Mouse (Mus musculus): ENCODE data around the gene Spsb1. TPM values are rescaled to one million over a fixed set of nuclear protein-coding genes. Genes with fewer than 3 reads are reported as not detected.
A peak's percentile ranks its signal among the peaks of the same experiment; 100 is the strongest.

Spsb1 gene
- polyA plus RNA-seq, 1 experiment from 2014 or later = 9.5 TPM

DNA sequence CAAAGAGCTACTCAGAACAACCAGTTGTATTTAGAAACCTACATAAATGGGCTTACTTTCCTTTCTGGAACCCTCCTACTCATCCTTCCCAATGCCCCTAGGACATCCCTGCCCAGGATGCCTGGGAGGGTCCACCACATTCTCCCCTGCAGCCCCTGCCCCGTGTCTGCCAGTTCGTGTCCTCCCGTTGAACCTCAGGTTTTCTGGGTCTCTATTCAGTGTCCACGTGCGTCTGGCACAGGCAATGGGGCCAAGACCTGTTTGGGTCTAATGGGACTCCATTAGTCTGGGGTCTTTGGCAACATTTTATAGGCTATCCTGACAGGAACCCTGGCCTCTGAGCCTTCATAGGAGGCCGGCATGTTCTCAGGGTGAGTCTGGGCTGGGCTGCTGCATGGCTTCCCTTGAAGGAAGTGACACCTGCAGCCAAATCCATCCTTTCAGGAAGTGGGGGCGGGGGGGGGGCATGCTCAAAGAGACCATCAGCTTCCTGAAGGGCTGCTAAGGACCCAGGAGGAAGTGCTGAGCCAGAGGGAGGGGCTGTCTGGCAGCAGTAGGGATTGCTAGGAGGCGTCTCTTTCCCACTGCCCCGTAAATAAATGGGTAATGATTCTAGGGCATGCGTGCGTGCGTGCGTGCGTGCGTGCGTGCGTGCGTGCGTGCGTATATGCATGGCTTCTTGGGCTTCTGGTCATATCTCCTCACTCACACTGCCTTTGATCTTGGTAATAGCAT, 65.9 kb downstream of the Spsb1 start:
- Histone ChIP-seq H3K9ac (no peak overlapping the region), H3K36me3 (no peaks in the 10 kb centered on the region), H3K9me3 (no peaks in the 10 kb centered on the region), H3K4me3 (no peak overlapping the region), H3K27ac (replicated peaks) (peak overlapping the region; percentile 52; the same call in 1 of the 2 replicates), H3K4me2 (no peak overlapping the region), H3K4me1 (replicated peaks) (peaks cover 51% of the 10 kb centered on the region), H3K27me3 (no peaks in the 10 kb centered on the region)
- 76% methylated on average over 20 of the region's 20 CpGs for WGBS
- ATAC-seq (ENCODE audit: low read depth) = no peak

- Histone ChIP-seq H3K4me2 (no peak overlapping the region), H3K4me3 (no peak overlapping the region), H3K27ac (replicated peaks) (no peak overlapping the region), H3K9me3 (no peaks in the 10 kb centered on the region), H3K9ac (no peak overlapping the region), H3K27me3 (no peaks in the 10 kb centered on the region), H3K36me3 (no peaks in the 10 kb centered on the region), H3K4me1 (replicated peaks) (peaks cover 43% of the 10 kb centered on the region)
- ATAC-seq (ENCODE audit: low read depth) = no peak
- 86% methylated on average over 5 of the region's 5 CpGs for WGBS
Observed at GRCm38 (mm10) chr4:149888156-149888555, 66.7 kb downstream of the Spsb1 start.

DNA sequence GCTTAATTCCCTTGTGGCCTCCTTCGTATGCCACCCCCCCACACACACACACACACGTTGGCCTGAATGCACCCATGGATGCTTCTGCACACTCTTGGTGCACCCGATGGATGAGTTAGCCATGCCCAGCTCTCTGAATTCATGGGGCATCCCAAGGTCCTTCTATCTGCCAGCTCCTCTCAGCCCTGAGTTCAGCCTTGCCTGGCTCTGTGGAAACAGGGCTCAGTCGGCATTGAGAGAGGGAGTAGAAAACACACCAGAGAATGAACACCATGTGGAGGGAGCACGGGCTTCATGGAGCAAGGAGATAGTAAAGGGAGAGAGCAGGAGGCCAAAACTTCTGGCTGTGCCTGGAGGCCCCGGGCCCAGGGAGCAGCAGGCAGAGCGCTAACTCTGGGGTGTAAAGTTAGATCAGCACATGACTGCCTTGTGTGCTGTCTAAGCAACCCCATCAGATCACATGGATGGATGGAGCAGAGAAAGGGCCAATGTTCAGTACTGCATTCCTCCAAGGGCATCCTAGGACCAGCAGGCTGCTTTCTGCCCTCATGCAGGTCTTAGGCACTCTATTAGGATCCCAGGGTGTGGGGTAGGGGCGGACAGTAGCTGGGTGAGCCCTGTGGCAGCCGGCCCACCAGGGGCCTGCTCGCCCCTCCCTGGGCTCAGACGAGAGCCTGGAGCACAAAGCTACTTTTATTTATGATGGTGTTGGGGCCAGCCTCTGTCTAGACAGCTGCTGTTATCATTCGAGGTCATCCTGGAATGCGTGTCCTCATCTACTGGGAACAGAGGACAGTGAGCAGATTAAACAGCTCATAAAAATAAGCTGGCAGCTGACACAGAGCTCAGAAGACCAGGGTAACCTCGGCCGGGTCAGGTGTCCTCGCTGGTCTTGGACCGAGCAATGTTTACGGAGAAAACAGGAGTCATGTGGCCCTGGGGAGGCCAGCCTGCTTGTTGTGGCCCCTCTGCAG, 68.3 kb downstream of the Spsb1 start:
- no peak overlapping the region for H3K9ac ChIP-seq
- no peak overlapping the region for H3K4me3 ChIP-seq
- no peaks in the 10 kb centered on the region for H3K9me3 ChIP-seq
- no peaks in the 10 kb centered on the region for H3K36me3 ChIP-seq
- ATAC-seq (ENCODE audit: low read depth) = peak; percentile 41; the same call in 1 of the 2 replicates
- no peak overlapping the region for H3K4me2 ChIP-seq
- 39% methylated on average over 18 of the region's 18 CpGs for WGBS
- H3K27me3 ChIP-seq = no peaks in the 10 kb centered on the region
- peak overlapping the region; percentile 62 for H3K27ac ChIP-seq (replicated peaks)
- H3K4me1 ChIP-seq (replicated peaks) = peaks cover 36% of the 10 kb centered on the region

GRCm38 (mm10) chr4:149883990-149884389, 70.9 kb downstream of the Spsb1 start:
- no peak overlapping the region for H3K27ac ChIP-seq (replicated peaks)
- WGBS = 81% methylated on average over 10 of the region's 10 CpGs
- no peak for ATAC-seq (ENCODE audit: low read depth)

DNA sequence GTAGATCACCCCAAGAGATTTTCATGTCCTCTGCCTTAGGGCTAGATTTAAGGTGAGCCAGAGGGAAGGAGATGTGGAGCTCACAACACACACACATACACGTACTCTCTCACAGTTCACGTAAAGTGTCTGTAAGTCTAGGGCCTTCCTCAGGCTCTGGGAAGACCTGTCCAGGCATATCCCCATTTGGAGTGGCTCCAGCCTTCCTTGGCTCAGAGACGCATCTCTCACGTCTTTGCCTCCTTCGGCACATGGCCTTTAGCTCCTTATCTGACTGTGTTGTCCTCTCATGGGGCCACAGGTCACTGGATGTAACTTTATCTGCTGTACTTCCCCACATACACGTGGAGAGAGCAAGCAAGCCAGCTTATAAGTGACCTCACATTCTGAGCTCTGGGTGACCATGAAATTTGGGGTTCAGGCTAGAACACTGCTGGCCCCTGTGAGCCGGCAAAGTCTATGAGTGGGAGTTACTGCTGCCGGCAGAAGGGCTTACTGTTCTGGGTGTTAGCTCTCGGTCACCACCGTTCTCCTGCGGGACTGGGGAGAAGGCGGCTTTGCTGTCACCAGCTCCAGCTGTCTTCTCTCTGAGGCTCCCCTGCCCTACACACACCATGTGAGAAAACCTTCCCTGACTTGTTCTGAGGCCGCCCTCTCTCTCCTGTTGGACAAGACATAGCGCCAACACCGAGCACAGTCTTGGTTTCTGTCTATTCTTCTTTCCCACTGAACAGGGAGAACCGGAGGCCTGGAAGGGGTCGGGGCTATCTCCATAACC, 72.5 kb downstream of the Spsb1 start:
- H3K4me3 ChIP-seq = no peak overlapping the region
- WGBS = 86% methylated on average over 17 of the region's 17 CpGs
- no peaks in the 10 kb centered on the region for H3K9me3 ChIP-seq

More at GRCm38 (mm10) chr4:149883990-149884389, 70.9 kb downstream of the Spsb1 start:
- no peak overlapping the region for H3K4me3 ChIP-seq
- H3K9ac ChIP-seq = no peak overlapping the region
- H3K27me3 ChIP-seq = no peaks in the 10 kb centered on the region
- H3K9me3 ChIP-seq = no peaks in the 10 kb centered on the region
- peaks cover 12% of the 10 kb centered on the region for H3K4me1 ChIP-seq (replicated peaks)
- no peak overlapping the region for H3K4me2 ChIP-seq
- no peaks in the 10 kb centered on the region for H3K36me3 ChIP-seq

GRCm38 (mm10) chr4:149880908-149881307, 73.9 kb downstream of the Spsb1 start:
- Histone ChIP-seq H3K4me2 (no peak overlapping the region), H3K27ac (replicated peaks) (no peak overlapping the region), H3K36me3 (no peaks in the 10 kb centered on the region), H3K9me3 (no peaks in the 10 kb centered on the region), H3K27me3 (no peaks in the 10 kb centered on the region), H3K4me3 (no peak overlapping the region), H3K9ac (no peak overlapping the region), H3K4me1 (replicated peaks) (peaks cover 28% of the 10 kb centered on the region)
- WGBS = 79% methylated on average over 5 of the region's 5 CpGs
- ATAC-seq (ENCODE audit: low read depth) = no peak

More for the DNA sequence above, 72.5 kb downstream of the Spsb1 start:
- peaks cover 26% of the 10 kb centered on the region for H3K4me1 ChIP-seq (replicated peaks)
- no peak overlapping the region for H3K9ac ChIP-seq
- no peak overlapping the region for H3K4me2 ChIP-seq
- no peaks in the 10 kb centered on the region for H3K36me3 ChIP-seq
- H3K27ac ChIP-seq (replicated peaks) = no peak overlapping the region
- H3K27me3 ChIP-seq = no peaks in the 10 kb centered on the region
- ATAC-seq (ENCODE audit: low read depth) = no peak

DNA sequence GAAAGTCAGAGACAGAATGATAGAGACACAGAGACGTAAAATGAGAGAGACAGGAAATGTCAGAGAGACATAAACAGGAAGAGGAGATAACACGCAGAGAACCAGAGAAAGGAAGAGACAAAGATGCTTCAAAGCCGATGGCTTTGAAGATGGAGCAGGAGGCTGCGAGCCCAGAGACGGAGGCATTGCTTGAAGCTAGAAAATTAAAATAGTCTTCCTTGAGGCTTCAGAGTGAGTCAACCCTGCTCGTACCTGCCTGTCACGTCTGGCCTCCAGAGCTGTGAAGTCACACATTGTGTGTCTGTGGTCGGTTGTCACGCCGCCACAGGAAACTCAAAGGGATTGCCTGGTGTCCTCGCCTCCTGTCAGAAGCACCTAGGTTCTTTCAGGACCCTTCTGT, 74.9 kb downstream of the Spsb1 start:
- no peak overlapping the region for H3K9ac ChIP-seq
- H3K9me3 ChIP-seq = no peaks in the 10 kb centered on the region
- H3K36me3 ChIP-seq = no peaks in the 10 kb centered on the region
- WGBS = 86% methylated on average over 11 of the region's 11 CpGs
- H3K4me3 ChIP-seq = no peak overlapping the region
- ATAC-seq (ENCODE audit: low read depth) = no peak
- H3K27me3 ChIP-seq = no peaks in the 10 kb centered on the region
- no peak overlapping the region for H3K4me2 ChIP-seq
- H3K27ac ChIP-seq (replicated peaks) = no peak overlapping the region
- H3K4me1 ChIP-seq (replicated peaks) = peaks cover 37% of the 10 kb centered on the region

DNA sequence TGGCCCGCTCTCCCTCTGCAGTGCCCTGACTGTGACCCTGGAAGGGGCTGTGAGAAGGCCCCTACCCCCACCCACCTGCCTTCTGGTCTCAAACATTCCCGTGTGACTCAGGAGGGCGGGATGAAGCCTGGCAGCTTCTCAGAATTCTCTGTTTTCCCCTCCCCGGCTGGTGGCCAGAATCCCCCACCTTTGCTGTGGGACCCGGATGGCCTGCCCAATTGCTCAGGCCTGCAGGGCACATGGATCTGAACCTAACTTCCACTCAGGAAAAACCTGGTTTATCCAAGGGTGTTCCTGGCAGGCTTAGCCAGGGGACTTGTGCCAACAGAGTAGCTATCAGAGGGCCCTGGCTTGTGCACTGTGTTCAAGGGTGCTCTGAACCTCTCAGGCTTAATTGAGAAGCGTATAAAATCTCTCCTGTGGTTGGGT, 76.8 kb downstream of the Spsb1 start:
- no peak overlapping the region for H3K9ac ChIP-seq
- no peak for ATAC-seq (ENCODE audit: low read depth)

GRCm38 (mm10) chr4:149877202-149877601, 77.6 kb downstream of the Spsb1 start:
- Histone ChIP-seq H3K27ac (replicated peaks) (peak overlapping the region; percentile 64), H3K36me3 (no peaks in the 10 kb centered on the region), H3K4me1 (replicated peaks) (peaks cover 49% of the 10 kb centered on the region), H3K27me3 (no peaks in the 10 kb centered on the region), H3K4me2 (no peak overlapping the region), H3K4me3 (no peak overlapping the region), H3K9me3 (no peaks in the 10 kb centered on the region), H3K9ac (no peak overlapping the region)
- 47% methylated on average over 3 of the region's 3 CpGs for WGBS
- ATAC-seq (ENCODE audit: low read depth) = no peak

More for the DNA sequence above, 76.8 kb downstream of the Spsb1 start:
- Histone ChIP-seq H3K4me3 (no peak overlapping the region), H3K27me3 (no peaks in the 10 kb centered on the region), H3K9me3 (no peaks in the 10 kb centered on the region), H3K27ac (replicated peaks) (peak overlapping the region; percentile 64; the same call in 1 of the 2 replicates), H3K4me2 (no peak overlapping the region), H3K4me1 (replicated peaks) (peaks cover 49% of the 10 kb centered on the region), H3K36me3 (no peaks in the 10 kb centered on the region)
- WGBS = 51% methylated on average over 6 of the region's 6 CpGs

- H3K4me1 ChIP-seq (replicated peaks) = peaks cover 49% of the 10 kb centered on the region
- WGBS = 53% methylated on average over 6 of the region's 6 CpGs
- H3K27me3 ChIP-seq = no peaks in the 10 kb centered on the region
- H3K4me2 ChIP-seq = no peak overlapping the region
- H3K9ac ChIP-seq = no peak overlapping the region
- H3K9me3 ChIP-seq = no peaks in the 10 kb centered on the region
- no peak overlapping the region for H3K4me3 ChIP-seq
- ATAC-seq (ENCODE audit: low read depth) = 0 out of 2 replicates have a peak, but pooled peaks have one; percentile 15
- H3K36me3 ChIP-seq = no peaks in the 10 kb centered on the region
- H3K27ac ChIP-seq (replicated peaks) = peak overlapping the region; percentile 64
Observed at GRCm38 (mm10) chr4:149876761-149877160, 78.1 kb downstream of the Spsb1 start.

DNA sequence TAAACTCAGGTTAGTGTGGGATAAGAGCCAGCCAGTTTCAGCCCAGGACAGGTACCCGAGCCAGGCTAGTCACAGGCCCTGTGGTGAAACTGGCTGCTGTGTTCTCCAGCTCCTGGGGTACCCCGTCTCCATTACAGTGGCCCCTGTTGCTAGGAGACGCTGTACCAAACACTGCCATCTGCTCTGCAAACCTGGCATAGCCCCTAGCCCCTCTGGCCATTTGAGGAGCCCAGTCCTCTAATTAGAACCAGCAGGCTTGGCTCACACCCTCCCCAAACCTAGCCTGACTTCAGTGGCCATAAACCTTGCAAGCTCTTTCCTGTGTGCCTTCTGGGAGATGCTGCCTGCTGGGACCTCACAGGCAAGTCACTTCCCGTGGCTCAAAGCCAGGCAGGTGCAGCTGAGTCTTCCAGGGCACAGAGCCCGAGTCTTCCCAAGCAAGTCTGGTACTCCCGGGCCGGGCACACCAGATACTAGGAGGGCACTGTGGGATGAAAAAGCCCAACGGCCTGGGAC, 78.8 kb downstream of the Spsb1 start:
- H3K4me3 ChIP-seq = no peak overlapping the region
- 23% methylated on average over 8 of the region's 8 CpGs for WGBS
- peak overlapping the region; percentile 64 for H3K27ac ChIP-seq (replicated peaks)
- no peak overlapping the region for H3K4me2 ChIP-seq
- H3K27me3 ChIP-seq = no peaks in the 10 kb centered on the region
- ATAC-seq (ENCODE audit: low read depth) = peak; percentile 78
- no peaks in the 10 kb centered on the region for H3K36me3 ChIP-seq
- H3K9me3 ChIP-seq = no peaks in the 10 kb centered on the region
- H3K4me1 ChIP-seq (replicated peaks) = peaks cover 49% of the 10 kb centered on the region
- H3K9ac ChIP-seq = no peak overlapping the region; the same call in 1 of the 2 replicates
